Mouse (Mus musculus) lung, adult 10 weeks (tissue): ENCODE data around the gene Unc119. TPM values are rescaled to one million over a fixed set of nuclear protein-coding genes. Genes with fewer than 3 reads are reported as not detected.

Experiments used
- polyA plus RNA-seq: library from polyadenylated mRNA; stranded (reverse); fragments of 350-450 nt; fragmentation: Illumina TruSeq; extraction: RNeasy Lipid Tissue Mini Kit (QIAGEN cat#74804); gene quantifications from one replicate; pipeline ENCODE4 v1.2.3, GENCODE M21; 2014; ENCODE audit warnings: low read depth, low replicate concordance; ENCODE audit not compliant: insufficient read depth

Unc119 gene
- 40.3 TPM for polyA plus RNA-seq

DNA sequence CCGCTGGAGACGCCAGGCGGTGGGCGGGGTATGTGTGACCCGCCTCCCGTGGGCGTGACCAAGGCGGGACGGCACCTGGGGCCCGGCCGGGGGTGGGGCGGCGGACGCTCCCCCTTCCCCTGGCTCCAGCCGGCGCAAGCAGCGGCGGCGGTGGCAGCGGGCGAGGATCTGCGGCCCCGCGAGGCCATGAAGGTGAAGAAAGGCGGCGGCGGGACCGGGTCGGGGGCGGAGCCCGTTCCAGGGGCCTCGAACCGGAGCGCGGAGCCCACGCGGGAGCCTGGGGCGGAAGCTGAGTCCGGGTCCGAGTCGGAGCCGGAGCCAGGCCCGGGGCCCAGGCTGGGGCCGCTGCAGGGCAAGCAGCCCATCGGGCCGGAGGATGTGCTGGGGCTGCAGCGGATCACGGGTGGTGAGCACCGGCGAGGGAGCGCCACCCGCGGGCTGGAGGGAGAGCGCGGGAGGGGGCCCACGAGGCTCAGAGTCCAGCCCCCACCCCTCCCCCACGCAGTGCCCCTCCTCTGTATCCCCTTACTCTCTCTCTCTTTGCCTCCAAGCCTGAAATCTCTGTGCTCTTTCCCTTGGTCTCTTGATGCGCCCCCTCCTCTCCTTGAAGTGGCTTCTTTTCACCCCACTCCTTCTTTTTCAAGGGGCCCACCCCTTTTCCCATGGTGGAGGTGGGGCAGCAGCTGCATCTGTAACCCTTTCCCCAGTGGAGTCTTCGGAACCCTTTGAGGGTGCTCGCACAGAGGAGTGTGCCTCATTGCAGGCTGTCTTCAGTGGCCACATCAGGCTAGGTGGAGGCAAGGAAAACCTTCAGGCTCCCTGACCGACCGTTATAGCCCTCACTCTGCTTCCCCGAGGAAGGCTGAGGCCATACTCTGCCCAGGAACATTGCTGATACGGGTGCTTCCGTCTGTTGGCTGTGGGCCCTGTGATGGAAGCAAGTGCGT, at the start of gene Unc119:
Gene Unc119 (plus strand): TSS at position 102 of the 947 bp plus-strand sequence.

DNA sequence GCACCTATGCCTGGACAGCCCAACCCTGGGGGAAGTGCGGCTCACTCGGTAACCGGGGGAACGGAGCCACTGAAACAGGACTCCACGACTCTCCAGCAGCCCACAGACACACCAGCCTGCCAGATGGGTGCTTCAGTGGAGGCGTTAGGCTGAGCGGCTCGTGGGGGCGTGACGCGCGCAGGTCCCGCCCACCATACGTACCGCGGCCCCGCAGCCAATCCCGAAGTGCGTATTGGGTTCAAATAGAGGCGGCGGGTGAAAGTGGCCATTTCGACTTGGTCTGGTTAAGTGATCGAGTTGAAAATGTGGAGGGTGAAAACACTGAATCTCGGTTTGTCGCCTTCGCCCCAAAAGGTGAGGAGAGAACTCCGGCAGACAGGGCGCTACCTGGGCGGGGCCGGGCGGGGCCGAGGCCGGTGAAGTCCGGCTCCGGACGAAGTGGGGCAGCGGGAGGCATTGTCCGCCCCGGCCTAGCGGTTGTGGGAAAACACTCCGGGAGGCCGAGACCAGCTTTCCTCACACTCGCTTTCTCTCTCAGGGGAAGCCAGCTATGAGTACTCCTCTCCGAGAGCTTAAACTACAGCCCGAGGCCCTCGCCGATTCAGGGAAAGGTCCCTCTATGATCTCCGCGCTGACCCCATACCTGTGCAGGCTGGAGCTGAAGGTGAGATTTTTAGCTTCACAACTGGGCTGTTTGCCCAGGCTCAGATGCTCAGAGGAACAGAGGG, 41.8 kb upstream of the Unc119 start, which contains the start of gene Spag5:
Gene Spag5 (plus strand): TSS at position 173 of the 728 bp plus-strand sequence.

DNA sequence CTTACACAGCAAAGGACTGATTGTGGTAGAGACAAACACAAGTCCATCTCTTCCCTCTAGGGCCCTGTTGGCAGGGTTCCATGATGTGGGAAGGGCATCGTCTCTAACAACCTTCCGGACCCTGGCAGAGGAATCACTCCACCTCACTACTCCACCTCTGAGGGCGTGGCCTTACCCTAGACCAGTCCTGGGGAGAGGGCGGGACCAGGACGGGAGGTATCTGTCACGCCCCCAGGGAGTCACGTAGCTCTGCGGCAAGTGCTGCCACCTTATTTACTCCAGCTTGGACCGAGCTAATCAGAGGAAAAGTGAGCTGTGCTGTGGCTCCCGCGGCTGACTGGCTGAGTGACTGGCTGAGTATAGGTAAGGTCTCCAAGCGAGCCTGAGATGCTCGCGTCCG, 20.4 kb upstream of the Unc119 start, which contains the start of gene Aldoc:
Gene Aldoc (plus strand): TSS at position 109 of the 400 bp plus-strand sequence.

DNA sequence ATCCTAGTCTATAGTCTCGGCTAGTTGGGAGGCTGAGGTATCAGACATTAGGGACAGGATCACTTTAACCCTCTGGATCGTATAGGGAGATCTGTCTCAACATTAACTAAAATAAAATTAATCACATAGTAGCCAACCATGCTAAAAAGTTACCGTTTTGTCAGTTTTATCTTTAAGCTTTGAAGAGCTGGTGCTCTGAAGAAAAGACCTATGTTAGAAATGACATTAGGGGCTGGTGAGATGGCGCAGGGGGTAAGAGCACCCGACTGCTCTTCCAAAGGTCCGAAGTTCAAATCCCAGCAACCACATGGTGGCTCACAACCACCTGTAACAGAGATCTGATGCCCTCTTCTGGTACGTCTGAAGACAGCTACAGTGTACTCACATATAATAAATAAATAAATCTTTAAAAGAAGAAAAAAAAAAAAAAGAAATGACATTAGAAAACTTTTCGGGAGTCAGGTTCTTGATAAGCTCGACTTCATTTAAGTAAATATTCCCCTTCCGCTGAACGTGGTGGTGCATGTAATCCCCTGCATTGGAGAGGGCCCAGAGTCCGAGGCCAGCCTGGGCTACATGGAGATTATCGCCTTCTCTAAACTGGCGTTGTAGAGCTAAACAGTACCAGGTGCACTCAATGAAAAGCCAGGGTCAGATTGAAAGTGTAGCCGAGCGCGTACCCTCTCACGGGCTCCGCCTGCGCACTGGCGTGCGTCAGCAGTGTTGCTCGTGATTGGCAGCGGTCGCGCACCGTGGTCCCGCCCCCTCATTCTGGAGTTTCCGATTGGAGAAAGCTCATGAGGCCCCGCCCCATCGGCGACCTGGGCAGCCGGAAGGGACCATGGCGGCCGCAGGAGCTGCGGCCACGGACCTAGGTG, 15.4 kb upstream of the Unc119 start, which contains the start of gene Pigs:
Gene Pigs (plus strand): TSS at position 782 of the 878 bp plus-strand sequence.

DNA sequence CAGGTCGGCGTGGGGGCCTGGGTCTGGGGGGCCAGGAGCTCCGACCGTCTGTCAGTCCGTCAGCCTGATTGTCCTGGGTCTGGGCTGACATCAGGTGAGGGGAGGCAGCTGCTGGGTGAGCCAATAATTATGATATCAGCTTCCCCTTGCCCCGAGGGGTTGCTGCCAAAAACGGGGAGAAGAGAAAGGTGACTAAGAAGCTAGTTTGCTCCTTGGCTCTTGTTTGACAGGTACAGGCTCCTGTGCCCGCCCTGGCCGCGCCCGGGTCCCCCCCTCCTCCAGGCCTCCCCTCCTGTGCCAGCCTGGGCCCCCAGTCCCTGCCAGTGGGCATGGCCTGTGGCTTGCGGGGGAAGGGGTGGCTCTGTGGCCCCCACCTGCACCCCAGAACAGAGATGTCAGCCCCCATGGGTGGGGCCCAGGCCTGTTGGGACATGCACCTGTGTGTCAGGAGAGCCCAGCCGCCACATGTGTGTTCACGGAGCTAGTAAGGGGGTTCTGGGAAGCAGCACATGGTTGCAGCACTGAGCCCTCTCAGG, 43.3 kb downstream of the Unc119 start, which contains the start of gene Foxn1:
Gene Foxn1 (minus strand): TSS at position 51 of the 536 bp plus-strand sequence.

Other genes starting within 250 kb of the Unc119 start
- gene Fam222b, start 248.8 kb upstream of the Unc119 start, polyA plus RNA-seq = 5.8 TPM
- gene Traf4, start 177.9 kb upstream of the Unc119 start, polyA plus RNA-seq = 10.4 TPM
- 6.4 TPM for gene Nek8, start 166.8 kb upstream of the Unc119 start, polyA plus RNA-seq
- gene Tlcd1, start 166.8 kb upstream of the Unc119 start, polyA plus RNA-seq = 10.2 TPM
- 2,050 TPM for gene Rpl23a, start 159.9 kb upstream of the Unc119 start, polyA plus RNA-seq
- gene Rab34, start 155.1 kb upstream of the Unc119 start, polyA plus RNA-seq = 29.1 TPM
- 6.4 TPM for gene Proca1, start 150.1 kb upstream of the Unc119 start, polyA plus RNA-seq
- gene Sdf2, start 97.7 kb upstream of the Unc119 start, polyA plus RNA-seq = 85.1 TPM
- gene Supt6, start 97.5 kb upstream of the Unc119 start, polyA plus RNA-seq = 17.9 TPM
- gene 2610507B11Rik, start 81.7 kb upstream of the Unc119 start, polyA plus RNA-seq = 32.5 TPM
- not detected for gene BC030499, start 52.6 kb upstream of the Unc119 start, polyA plus RNA-seq
- gene Spag5, start 42.0 kb upstream of the Unc119 start, polyA plus RNA-seq = 0.42 TPM
- gene Aldoc, start 20.5 kb upstream of the Unc119 start, polyA plus RNA-seq = 6.4 TPM
- gene Pigs, start 15.1 kb upstream of the Unc119 start, polyA plus RNA-seq = 24.9 TPM
- not detected for gene Foxn1, start 43.1 kb downstream of the Unc119 start, polyA plus RNA-seq
- gene Slc13a2, start 78.7 kb downstream of the Unc119 start, polyA plus RNA-seq = 0.40 TPM
- gene Slc46a1, start 122.2 kb downstream of the Unc119 start, polyA plus RNA-seq = 4.6 TPM
- 0.06 TPM for gene Sarm1, start 154.3 kb downstream of the Unc119 start, polyA plus RNA-seq
- gene Vtn, start 155.6 kb downstream of the Unc119 start, polyA plus RNA-seq = 18.2 TPM
- gene Sebox, start 160.0 kb downstream of the Unc119 start, polyA plus RNA-seq = not detected
- gene Tmem199, start 168.7 kb downstream of the Unc119 start, polyA plus RNA-seq = 20.9 TPM
- gene Poldip2, start 168.7 kb downstream of the Unc119 start, polyA plus RNA-seq = 45.2 TPM
- gene Tnfaip1, start 192.8 kb downstream of the Unc119 start, polyA plus RNA-seq = 46.8 TPM
- 146 TPM for gene Ift20, start 192.9 kb downstream of the Unc119 start, polyA plus RNA-seq
- gene Tmem97, start 207.3 kb downstream of the Unc119 start, polyA plus RNA-seq = 33.8 TPM